Mouse (Mus musculus) embryonic facial prominence, embryonic 13.5 days (tissue): ENCODE measurements around the gene Pikfyve. TPM values are rescaled to one million over a fixed set of nuclear protein-coding genes. Genes with fewer than 3 reads are reported as not detected.

Experiments
- ATAC-seq: fragments of 200-750 bp; cut with Nextera tagmentation; 2 replicates; pipeline ENCODE4 v1.8.0; 2017; ENCODE audit warnings: low read depth; ENCODE audit not compliant: insufficient number of reproducible peaks, insufficient read depth, low FRiP score, low TSS enrichment
- H3K27ac ChIP-seq: fragments of 300-500 bp; sonication (generic); 2 replicates; pipeline ENCODE4 v1.5.1; 2015; ENCODE audit warnings: moderate library complexity, mild to moderate bottlenecking, inconsistent platforms
- H3K27me3 ChIP-seq: fragments of 300-500 bp; sonication (generic); 2 replicates; pipeline ENCODE4 v1.6.1; 2015; ENCODE audit warnings: mild to moderate bottlenecking, inconsistent platforms
- H3K36me3 ChIP-seq: fragments of 300-500 bp; sonication (generic); 2 replicates; pipeline ENCODE4 v1.6.1; 2015; ENCODE audit warnings: mild to moderate bottlenecking, inconsistent platforms
- H3K4me1 ChIP-seq: fragments of 300-500 bp; sonication (generic); 2 replicates; pipeline ENCODE4 v1.6.1; 2015; ENCODE audit warnings: inconsistent platforms
- H3K4me2 ChIP-seq: fragments of 300-500 bp; sonication (generic); 2 replicates; pipeline ENCODE4 v1.6.1; 2015; ENCODE audit warnings: moderate library complexity, mild to moderate bottlenecking, inconsistent platforms
- H3K4me3 ChIP-seq: fragments of 300-500 bp; sonication (generic); 2 replicates; pipeline ENCODE4 v1.5.1; 2015; ENCODE audit warnings: mild to moderate bottlenecking, inconsistent platforms
- H3K9ac ChIP-seq: fragments of 300-500 bp; sonication (generic); 2 replicates; pipeline ENCODE4 v1.6.1; 2015; ENCODE audit warnings: mild to moderate bottlenecking, inconsistent platforms
- H3K9me3 ChIP-seq: fragments of 300-500 bp; sonication (generic); 2 replicates; pipeline ENCODE4 v1.6.1; 2016; ENCODE audit warnings: inconsistent platforms
- WGBS: fragments of 180-500 bp; shearing (Covaris S2); methylation state at CpG from one replicate; pipeline ENCODE4 v1.1.7; 2015; ENCODE audit warnings: mixed read lengths; 5-methylcytosine and 5-hydroxymethylcytosine counted together
- polyA plus RNA-seq: library from polyadenylated mRNA; unstranded; fragments of >200 nt; fragmentation: Nextera tagmentation; extraction: Ambion mirVana; gene quantifications from 2 replicates; pipeline ENCODE4 v1.2.1, GENCODE M21; 2015

Gene Pikfyve
- polyA plus RNA-seq, 1 experiment from 2014 or later: 11.2 TPM

DNA sequence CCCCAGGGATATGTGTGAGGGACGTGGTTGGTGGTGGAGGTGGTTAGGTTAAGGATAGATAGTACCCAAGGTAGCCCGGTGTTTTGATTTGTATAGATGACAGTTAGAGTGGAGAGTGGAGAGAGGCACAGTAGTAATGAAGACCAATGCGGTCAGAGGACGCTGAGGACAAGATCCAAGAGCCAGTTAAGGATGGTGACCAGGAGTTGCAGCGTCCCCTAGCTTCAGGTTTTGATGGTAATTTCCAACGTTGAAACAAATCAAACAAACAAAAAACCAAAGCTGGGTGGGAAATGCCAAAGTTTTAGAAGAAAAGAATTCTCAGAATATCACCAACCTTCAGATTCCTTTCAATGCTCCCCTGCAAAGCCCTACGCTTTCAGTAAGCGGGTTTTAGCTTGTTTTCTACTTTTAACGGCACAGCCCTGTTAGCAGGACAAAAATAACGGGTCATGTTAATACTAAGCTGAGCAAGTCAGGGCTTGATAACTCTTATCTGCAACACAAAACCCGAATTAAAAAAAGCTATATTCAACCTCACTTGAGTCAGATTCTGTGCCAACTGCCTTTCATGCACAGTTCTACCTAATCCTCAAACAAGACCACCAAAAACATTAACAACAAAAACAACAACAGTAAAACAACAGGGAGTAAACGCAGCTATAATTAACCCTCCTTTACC is 818 bp upstream of the Pikfyve start:
- 0 out of 2 replicates have a peak, but pooled peaks cover 11% of the 10 kb centered on the region for H3K4me1 ChIP-seq
- peak overlapping the region; percentile 90 for H3K4me3 ChIP-seq
- no peaks in the 10 kb centered on the region for H3K27me3 ChIP-seq
- H3K9me3 ChIP-seq: no peaks in the 10 kb centered on the region
- H3K36me3 ChIP-seq: no peaks in the 10 kb centered on the region
- peak overlapping the region; percentile 72 for H3K4me2 ChIP-seq
- no peak overlapping the region for H3K27ac ChIP-seq
- 27% methylated on average over 12 of the region's 12 CpGs for WGBS
- no peak for ATAC-seq
- H3K9ac ChIP-seq: peak overlapping the region; percentile 67

GRCm38 (mm10) chr1:65187074-65187430 is 569 bp downstream of the Pikfyve start:
- no peak for ATAC-seq
- Histone ChIP-seq H3K4me3 (peak overlapping the region; percentile 90), H3K9ac (peak overlapping the region; percentile 93), H3K36me3 (peaks cover 3% of the 10 kb centered on the region; the same call in 1 of the 2 replicates), H3K9me3 (no peaks in the 10 kb centered on the region), H3K4me2 (peak overlapping the region; percentile 72), H3K4me1 (0 out of 2 replicates have a peak, but pooled peaks cover 11% of the 10 kb centered on the region), H3K27ac (peak overlapping the region; percentile 84), H3K27me3 (no peaks in the 10 kb centered on the region)
- WGBS: 0% methylated on average over 6 of the region's 6 CpGs

DNA sequence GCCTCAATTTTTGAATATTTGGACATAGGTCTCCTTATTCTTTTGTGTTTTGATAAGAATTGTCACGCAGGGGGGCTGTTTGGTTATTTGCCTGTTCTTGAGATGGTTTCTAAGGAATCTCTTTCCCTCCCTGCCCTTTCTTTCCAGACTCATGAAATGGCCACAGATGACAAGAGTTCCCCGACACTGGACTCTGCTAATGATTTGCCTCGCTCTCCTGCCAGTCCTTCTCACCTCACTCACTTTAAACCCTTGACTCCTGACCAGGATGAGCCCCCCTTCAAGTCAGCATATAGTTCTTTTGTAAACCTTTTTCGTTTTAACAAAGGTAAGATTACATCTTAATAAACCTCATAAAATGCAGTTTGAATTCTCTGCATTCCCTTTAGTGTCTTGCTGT is 3.7 kb downstream of the Pikfyve start:
- Histone ChIP-seq H3K27ac (no peak overlapping the region), H3K4me1 (0 out of 2 replicates have a peak, but pooled peaks cover 11% of the 10 kb centered on the region), H3K27me3 (no peaks in the 10 kb centered on the region), H3K4me3 (no peak overlapping the region), H3K9ac (no peak overlapping the region), H3K9me3 (no peaks in the 10 kb centered on the region), H3K36me3 (peaks cover 23% of the 10 kb centered on the region), H3K4me2 (no peak overlapping the region)
- WGBS: 76% methylated on average over 4 of the region's 4 CpGs
- no peak for ATAC-seq

- Histone ChIP-seq H3K9me3 (no peaks in the 10 kb centered on the region), H3K4me3 (no peak overlapping the region), H3K27me3 (no peaks in the 10 kb centered on the region), H3K36me3 (peaks cover 40% of the 10 kb centered on the region), H3K4me2 (no peak overlapping the region), H3K27ac (no peak overlapping the region), H3K9ac (no peak overlapping the region), H3K4me1 (no peaks in the 10 kb centered on the region)
- 93% methylated on average over 2 of the region's 2 CpGs for WGBS
- no peak for ATAC-seq
Measured at GRCm38 (mm10) chr1:65193226-65193625, 6.7 kb downstream of the Pikfyve start.

DNA sequence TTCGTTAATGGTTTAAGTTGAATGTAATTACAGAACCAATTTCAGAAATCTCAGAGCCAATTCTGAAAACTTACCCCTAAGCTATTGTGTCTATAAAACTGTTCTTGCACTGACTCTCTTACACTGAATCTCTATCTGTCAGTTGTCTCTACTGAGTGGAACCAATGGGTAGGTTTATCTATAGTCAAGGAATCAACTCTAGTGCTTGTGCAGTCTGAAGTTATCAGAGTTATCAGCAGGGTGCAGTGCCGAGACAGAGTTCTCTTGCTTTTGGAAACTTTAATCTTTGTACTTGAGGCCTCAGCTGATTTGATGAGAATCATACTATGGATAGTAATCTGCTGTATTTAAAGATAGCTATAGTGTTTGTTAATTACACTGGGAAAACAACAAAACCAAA is 11.9 kb downstream of the Pikfyve start:
- no peaks in the 10 kb centered on the region for H3K4me1 ChIP-seq
- H3K36me3 ChIP-seq: peaks cover 28% of the 10 kb centered on the region
- no peak overlapping the region for H3K9ac ChIP-seq
- H3K27ac ChIP-seq: no peak overlapping the region
- no peak overlapping the region for H3K4me3 ChIP-seq
- H3K4me2 ChIP-seq: no peak overlapping the region
- H3K27me3 ChIP-seq: no peaks in the 10 kb centered on the region
- WGBS: 87% methylated on average over 2 of the region's 2 CpGs
- ATAC-seq: no peak
- H3K9me3 ChIP-seq: no peaks in the 10 kb centered on the region

- Histone ChIP-seq H3K9ac (no peak overlapping the region), H3K4me2 (no peak overlapping the region), H3K9me3 (no peaks in the 10 kb centered on the region), H3K4me3 (no peak overlapping the region), H3K36me3 (peaks cover 28% of the 10 kb centered on the region), H3K4me1 (no peaks in the 10 kb centered on the region), H3K27me3 (no peaks in the 10 kb centered on the region), H3K27ac (no peak overlapping the region)
- 92% methylated on average over 2 of the region's 2 CpGs for WGBS
- no peak for ATAC-seq
Measured at GRCm38 (mm10) chr1:65198861-65199260, 12.4 kb downstream of the Pikfyve start.

DNA sequence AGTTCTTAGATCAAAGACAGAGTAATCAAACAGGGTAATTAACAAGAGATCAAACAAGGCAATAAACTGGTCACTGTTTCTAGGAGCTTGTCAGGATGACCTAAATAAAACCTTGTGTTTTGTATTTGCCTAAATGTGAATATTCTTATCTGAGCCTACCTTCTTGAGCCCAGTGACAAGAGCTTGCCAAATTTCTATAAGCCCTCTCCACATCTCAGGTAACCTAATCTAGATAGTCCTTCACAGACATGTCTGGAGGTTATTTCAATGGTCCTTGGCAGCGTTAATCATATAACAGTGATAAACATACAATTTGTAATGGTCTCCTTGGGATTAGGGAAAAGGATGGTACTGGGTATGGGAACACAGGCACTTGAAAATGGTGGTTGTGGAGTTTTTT is 17.8 kb downstream of the Pikfyve start:
- no peak overlapping the region for H3K9ac ChIP-seq
- no peaks in the 10 kb centered on the region for H3K4me1 ChIP-seq
- no peak overlapping the region for H3K4me2 ChIP-seq
- H3K27ac ChIP-seq: no peak overlapping the region
- WGBS: 81% methylated on average over 1 of the region's 1 CpGs
- peaks cover 45% of the 10 kb centered on the region for H3K36me3 ChIP-seq
- H3K27me3 ChIP-seq: no peaks in the 10 kb centered on the region
- 0 out of 2 replicates have a peak, but pooled peaks cover 3% of the 10 kb centered on the region for H3K9me3 ChIP-seq
- ATAC-seq: no peak
- H3K4me3 ChIP-seq: no peak overlapping the region

- Histone ChIP-seq H3K4me1 (no peaks in the 10 kb centered on the region), H3K36me3 (peaks cover 48% of the 10 kb centered on the region), H3K4me3 (no peak overlapping the region), H3K27ac (no peak overlapping the region), H3K9me3 (peaks cover 17% of the 10 kb centered on the region), H3K27me3 (no peaks in the 10 kb centered on the region), H3K9ac (no peak overlapping the region), H3K4me2 (no peak overlapping the region)
- 79% methylated on average over 2 of the region's 2 CpGs for WGBS
- no peak for ATAC-seq
Measured at GRCm38 (mm10) chr1:65213214-65213613, 26.7 kb downstream of the Pikfyve start.

DNA sequence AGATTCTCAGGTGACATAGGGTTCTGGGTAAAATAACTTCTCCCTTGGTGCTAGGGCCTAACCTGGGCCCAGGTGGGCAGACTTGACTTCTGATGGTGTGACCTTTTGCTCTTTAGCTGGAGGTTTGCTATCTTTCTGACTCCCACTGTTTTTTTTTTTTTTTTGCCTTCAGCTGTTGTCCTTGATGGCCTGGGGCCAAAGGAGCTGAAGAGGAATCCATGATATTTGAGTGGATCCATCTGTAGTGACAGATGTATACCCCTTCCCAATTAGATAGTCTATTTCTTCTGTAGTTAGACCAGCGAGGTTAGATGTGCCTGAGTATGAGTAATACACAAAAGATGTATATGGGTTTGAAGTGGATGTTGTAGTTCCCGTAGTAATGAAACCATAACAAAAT is 31.1 kb downstream of the Pikfyve start:
- peaks cover 35% of the 10 kb centered on the region for H3K36me3 ChIP-seq
- no peak for ATAC-seq
- H3K4me2 ChIP-seq: no peak overlapping the region
- no peak overlapping the region for H3K27ac ChIP-seq
- no peaks in the 10 kb centered on the region for H3K9me3 ChIP-seq
- H3K4me3 ChIP-seq: no peak overlapping the region
- 71% methylated on average over 2 of the region's 2 CpGs for WGBS
- no peak overlapping the region for H3K9ac ChIP-seq
- H3K4me1 ChIP-seq: no peaks in the 10 kb centered on the region
- H3K27me3 ChIP-seq: no peaks in the 10 kb centered on the region

DNA sequence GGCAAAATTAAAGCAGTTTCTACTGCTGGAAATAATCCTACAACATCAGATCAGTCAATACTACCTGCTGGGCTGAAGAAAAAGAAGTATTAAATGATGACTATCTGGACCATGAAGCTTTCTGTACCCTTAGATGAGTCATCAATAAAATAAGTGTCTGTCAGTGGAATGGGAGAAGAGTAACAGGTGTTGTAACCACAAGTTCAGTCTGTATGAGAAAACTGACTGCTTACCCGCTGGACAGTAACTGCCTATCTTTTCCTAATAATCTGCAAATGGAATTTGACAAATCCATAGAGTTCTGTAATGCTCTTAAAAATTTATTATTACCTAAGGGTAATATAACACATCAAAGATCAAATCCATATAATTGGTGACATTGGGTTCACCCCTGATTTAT is 31.5 kb downstream of the Pikfyve start:
- no peak for ATAC-seq
- Histone ChIP-seq H3K9ac (no peak overlapping the region), H3K27ac (no peak overlapping the region), H3K27me3 (no peaks in the 10 kb centered on the region), H3K4me2 (no peak overlapping the region), H3K9me3 (no peaks in the 10 kb centered on the region), H3K4me3 (no peak overlapping the region), H3K4me1 (no peaks in the 10 kb centered on the region), H3K36me3 (peaks cover 38% of the 10 kb centered on the region)
- WGBS: 92% methylated on average over 1 of the region's 1 CpGs

DNA sequence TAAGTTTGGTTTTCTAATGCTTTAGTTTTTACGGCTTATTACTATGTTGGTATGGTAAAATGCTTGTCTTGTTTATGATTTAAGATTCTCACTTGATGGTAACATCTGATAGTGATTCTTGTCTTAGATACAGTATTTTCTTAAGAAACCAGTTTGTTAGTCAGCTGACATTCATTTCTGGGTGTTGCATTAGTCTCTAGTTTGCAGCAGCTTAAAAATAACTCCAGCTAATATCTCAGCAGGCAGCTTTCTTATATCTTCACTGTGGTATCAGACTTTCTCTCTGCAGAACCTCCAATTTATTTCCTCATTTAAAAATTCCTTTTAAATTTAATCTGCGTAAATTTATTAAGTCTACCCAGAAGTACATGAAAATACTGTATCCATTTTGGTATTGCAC is 37.2 kb downstream of the Pikfyve start:
- no peak overlapping the region for H3K4me2 ChIP-seq
- H3K27ac ChIP-seq: no peak overlapping the region
- H3K4me1 ChIP-seq: no peaks in the 10 kb centered on the region
- peaks cover 55% of the 10 kb centered on the region for H3K36me3 ChIP-seq
- H3K27me3 ChIP-seq: no peaks in the 10 kb centered on the region
- H3K9ac ChIP-seq: no peak overlapping the region
- ATAC-seq: no peak
- no peaks in the 10 kb centered on the region for H3K9me3 ChIP-seq
- H3K4me3 ChIP-seq: no peak overlapping the region
- WGBS: 96% methylated on average over 2 of the region's 2 CpGs

DNA sequence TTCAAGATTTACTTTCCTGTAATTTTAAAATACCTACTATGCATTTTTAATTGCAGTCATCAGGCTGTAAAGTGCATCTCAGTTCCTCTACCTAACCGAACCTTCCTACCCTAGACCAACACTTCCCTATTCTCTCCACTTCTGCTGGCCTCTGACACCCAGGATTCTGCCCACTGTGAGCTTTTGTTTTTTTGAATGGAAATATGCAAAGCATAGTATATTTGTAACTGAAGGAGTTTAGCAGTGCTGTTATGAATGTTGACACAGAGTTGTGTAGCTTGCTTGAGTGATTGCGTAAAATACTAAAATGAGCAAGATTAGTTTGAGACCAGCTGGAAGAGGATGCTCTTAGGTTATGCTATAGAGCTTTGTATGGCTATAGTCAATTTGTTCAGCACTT is 41.2 kb downstream of the Pikfyve start:
- H3K27ac ChIP-seq: no peak overlapping the region
- no peaks in the 10 kb centered on the region for H3K4me1 ChIP-seq
- peaks cover 33% of the 10 kb centered on the region for H3K36me3 ChIP-seq
- H3K9ac ChIP-seq: no peak overlapping the region
- no peak for ATAC-seq
- WGBS: 96% methylated on average over 2 of the region's 2 CpGs
- H3K4me2 ChIP-seq: no peak overlapping the region
- no peak overlapping the region for H3K4me3 ChIP-seq
- no peaks in the 10 kb centered on the region for H3K9me3 ChIP-seq
- no peaks in the 10 kb centered on the region for H3K27me3 ChIP-seq
